Mouse (Mus musculus): ENCODE measurements around the gene Rnf26. TPM values are rescaled to one million over a fixed set of nuclear protein-coding genes. Genes with fewer than 3 reads are reported as not detected.

The Rnf26 gene
- polyA plus RNA-seq, 1 experiment from 2014 or later = 70.5 TPM

GRCm38 (mm10) chr9:44085741-44086665 is 27.3 kb downstream of the Rnf26 start:
- no peaks in the 10 kb centered on the region for H3K9me3 ChIP-seq
- no peak overlapping the region for H3K27ac ChIP-seq
- no peak overlapping the region for H3K9ac ChIP-seq
- peak overlapping the region; percentile 61; the same call in 1 of the 2 replicates for H3K4me3 ChIP-seq
- H3K36me3 ChIP-seq = peaks cover 2% of the 10 kb centered on the region
- no peak for ATAC-seq (ENCODE audit: insufficient number of reproducible peaks, low FRiP score, low TSS enrichment, low read depth)
- H3K27me3 ChIP-seq = peaks cover 8% of the 10 kb centered on the region; the same call in 1 of the 2 replicates
- 68% methylated on average over 15 of the region's 15 CpGs for WGBS
- H3K4me1 ChIP-seq = peaks cover 52% of the 10 kb centered on the region
- peak overlapping the region; percentile 98; the same call in 1 of the 2 replicates for H3K4me2 ChIP-seq

DNA sequence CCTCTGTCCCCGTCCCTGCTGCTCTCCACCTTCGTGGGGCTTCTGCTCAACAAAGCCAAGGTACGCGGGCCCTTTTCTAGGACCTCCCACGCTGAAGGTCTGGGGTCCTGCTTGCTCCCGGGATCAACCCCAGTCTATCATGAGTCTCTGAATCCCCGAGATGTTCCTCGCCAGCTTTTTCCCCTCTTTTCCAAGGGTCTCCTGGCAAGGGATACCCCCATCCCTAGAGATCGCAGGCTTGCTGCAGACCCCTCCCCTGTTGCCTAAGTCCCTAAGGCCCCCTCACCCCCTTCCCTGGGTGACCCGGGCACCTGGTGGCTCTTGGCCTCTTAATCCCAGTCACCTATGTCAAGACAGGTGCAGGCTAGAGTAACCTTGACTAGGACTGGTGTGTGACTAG is 28.0 kb downstream of the Rnf26 start:
- Histone ChIP-seq H3K4me2 (peak overlapping the region; percentile 98), H3K4me3 (peak overlapping the region; percentile 61), H3K36me3 (no peaks in the 10 kb centered on the region), H3K27ac (no peak overlapping the region), H3K27me3 (peaks cover 8% of the 10 kb centered on the region; the same call in 1 of the 2 replicates), H3K4me1 (peaks cover 59% of the 10 kb centered on the region), H3K9ac (peak overlapping the region; percentile 47), H3K9me3 (no peaks in the 10 kb centered on the region)
- 4% methylated on average over 10 of the region's 10 CpGs for WGBS
- no peak for ATAC-seq (ENCODE audit: insufficient number of reproducible peaks, low FRiP score, low TSS enrichment, low read depth)

GRCm38 (mm10) chr9:44084659-44085229 is 28.6 kb downstream of the Rnf26 start:
- H3K4me2 ChIP-seq = peak overlapping the region; percentile 98
- peak overlapping the region; percentile 47 for H3K9ac ChIP-seq
- no peak overlapping the region for H3K27ac ChIP-seq
- H3K4me1 ChIP-seq = peaks cover 63% of the 10 kb centered on the region
- peaks cover 8% of the 10 kb centered on the region; the same call in 1 of the 2 replicates for H3K27me3 ChIP-seq
- no peaks in the 10 kb centered on the region for H3K36me3 ChIP-seq
- peak overlapping the region; percentile 61 for H3K4me3 ChIP-seq
- no peaks in the 10 kb centered on the region for H3K9me3 ChIP-seq
- ATAC-seq (ENCODE audit: insufficient number of reproducible peaks, low FRiP score, low TSS enrichment, low read depth) = peak; percentile 52
- WGBS = under 1% methylated on average over 62 of the region's 62 CpGs

- ATAC-seq (ENCODE audit: insufficient number of reproducible peaks, low FRiP score, low TSS enrichment, low read depth) = no peak
- under 1% methylated on average over 14 of the region's 14 CpGs for WGBS
- peak overlapping the region; percentile 47 for H3K9ac ChIP-seq
- peak overlapping the region; percentile 61 for H3K4me3 ChIP-seq
- H3K27me3 ChIP-seq = peaks cover 8% of the 10 kb centered on the region; the same call in 1 of the 2 replicates
- H3K4me2 ChIP-seq = peak overlapping the region; percentile 98
- H3K9me3 ChIP-seq = no peaks in the 10 kb centered on the region
- H3K36me3 ChIP-seq = no peaks in the 10 kb centered on the region
- 0 out of 2 replicates have a peak overlapping the region, but pooled peaks have one; percentile 5 for H3K27ac ChIP-seq
- H3K4me1 ChIP-seq = peaks cover 67% of the 10 kb centered on the region
Observed at GRCm38 (mm10) chr9:44084236-44084635, 29.1 kb downstream of the Rnf26 start.

GRCm38 (mm10) chr9:44083392-44084121 is 29.8 kb downstream of the Rnf26 start:
- H3K4me2 ChIP-seq = peak overlapping the region; percentile 98
- H3K4me3 ChIP-seq = peak overlapping the region; percentile 61; the same call in 1 of the 2 replicates
- peaks cover 8% of the 10 kb centered on the region; the same call in 1 of the 2 replicates for H3K27me3 ChIP-seq
- H3K36me3 ChIP-seq = no peaks in the 10 kb centered on the region
- H3K9me3 ChIP-seq = no peaks in the 10 kb centered on the region
- H3K4me1 ChIP-seq = peaks cover 71% of the 10 kb centered on the region
- no peak overlapping the region for H3K9ac ChIP-seq
- 13% methylated on average over 23 of the region's 23 CpGs for WGBS
- 0 out of 2 replicates have a peak overlapping the region, but pooled peaks have one; percentile 5 for H3K27ac ChIP-seq
- ATAC-seq (ENCODE audit: insufficient number of reproducible peaks, low FRiP score, low TSS enrichment, low read depth) = no peak

- Histone ChIP-seq H3K27ac (no peak overlapping the region), H3K36me3 (no peaks in the 10 kb centered on the region), H3K27me3 (peaks cover 8% of the 10 kb centered on the region; the same call in 1 of the 2 replicates), H3K4me1 (peaks cover 70% of the 10 kb centered on the region), H3K4me3 (no peak overlapping the region), H3K4me2 (no peak overlapping the region), H3K9me3 (no peaks in the 10 kb centered on the region), H3K9ac (no peak overlapping the region)
- 76% methylated on average over 5 of the region's 5 CpGs for WGBS
- ATAC-seq (ENCODE audit: insufficient number of reproducible peaks, low FRiP score, low TSS enrichment, low read depth) = no peak
Observed at GRCm38 (mm10) chr9:44082266-44082665, 31.1 kb downstream of the Rnf26 start.

DNA sequence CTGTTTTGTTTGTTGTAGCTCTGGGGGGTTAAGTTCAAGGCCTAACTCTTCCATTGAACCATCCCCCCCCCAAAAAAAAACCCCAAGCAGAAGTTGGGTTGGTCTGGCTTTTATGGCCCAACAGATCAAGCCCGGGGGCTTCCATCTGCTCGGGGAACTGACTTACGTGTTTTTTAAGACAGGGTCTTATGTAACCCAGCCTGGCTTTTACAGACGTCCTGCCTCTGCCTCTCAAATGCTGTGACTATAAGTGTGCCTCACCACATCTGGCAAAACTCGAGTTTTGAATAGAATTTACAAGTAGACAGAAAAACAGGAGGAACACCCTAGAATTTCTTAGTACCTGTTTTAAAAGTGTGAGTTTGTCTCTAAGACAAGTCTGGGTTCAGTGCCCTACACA is 31.7 kb downstream of the Rnf26 start:
- peaks cover 8% of the 10 kb centered on the region; the same call in 1 of the 2 replicates for H3K27me3 ChIP-seq
- no peaks in the 10 kb centered on the region for H3K9me3 ChIP-seq
- no peak overlapping the region for H3K4me2 ChIP-seq
- H3K9ac ChIP-seq = no peak overlapping the region
- H3K4me1 ChIP-seq = peaks cover 66% of the 10 kb centered on the region
- no peaks in the 10 kb centered on the region for H3K36me3 ChIP-seq
- ATAC-seq (ENCODE audit: insufficient number of reproducible peaks, low FRiP score, low TSS enrichment, low read depth) = no peak
- 22% methylated on average over 5 of the region's 5 CpGs for WGBS
- no peak overlapping the region for H3K27ac ChIP-seq
- H3K4me3 ChIP-seq = no peak overlapping the region

GRCm38 (mm10) chr9:44080953-44081352 is 32.4 kb downstream of the Rnf26 start:
- Histone ChIP-seq H3K4me3 (no peak overlapping the region), H3K36me3 (no peaks in the 10 kb centered on the region), H3K27ac (no peak overlapping the region), H3K9ac (no peak overlapping the region), H3K4me2 (no peak overlapping the region), H3K4me1 (peaks cover 62% of the 10 kb centered on the region), H3K9me3 (no peaks in the 10 kb centered on the region), H3K27me3 (peaks cover 4% of the 10 kb centered on the region; the same call in 1 of the 2 replicates)
- 58% methylated on average over 5 of the region's 5 CpGs for WGBS
- no peak for ATAC-seq (ENCODE audit: insufficient number of reproducible peaks, low FRiP score, low TSS enrichment, low read depth)

- no peaks in the 10 kb centered on the region for H3K27me3 ChIP-seq
- H3K4me3 ChIP-seq = no peak overlapping the region
- H3K9ac ChIP-seq = no peak overlapping the region
- no peaks in the 10 kb centered on the region for H3K36me3 ChIP-seq
- H3K27ac ChIP-seq = no peak overlapping the region; the same call in 1 of the 2 replicates
- ATAC-seq (ENCODE audit: insufficient number of reproducible peaks, low FRiP score, low TSS enrichment, low read depth) = no peak
- no peak overlapping the region for H3K4me2 ChIP-seq
- H3K9me3 ChIP-seq = no peaks in the 10 kb centered on the region
- peaks cover 55% of the 10 kb centered on the region for H3K4me1 ChIP-seq
- WGBS = 56% methylated on average over 10 of the region's 10 CpGs
Observed at GRCm38 (mm10) chr9:44079997-44080780, 33.1 kb downstream of the Rnf26 start.

- no peaks in the 10 kb centered on the region for H3K36me3 ChIP-seq
- peaks cover 47% of the 10 kb centered on the region for H3K4me1 ChIP-seq
- H3K9me3 ChIP-seq = no peaks in the 10 kb centered on the region
- no peak overlapping the region for H3K9ac ChIP-seq
- no peak overlapping the region for H3K4me3 ChIP-seq
- peak; percentile 76 for ATAC-seq (ENCODE audit: insufficient number of reproducible peaks, low FRiP score, low TSS enrichment, low read depth)
- no peaks in the 10 kb centered on the region for H3K27me3 ChIP-seq
- H3K4me2 ChIP-seq = no peak overlapping the region
- 29% methylated on average over 15 of the region's 16 CpGs for WGBS
- H3K27ac ChIP-seq = no peak overlapping the region; the same call in 1 of the 2 replicates
Observed at GRCm38 (mm10) chr9:44078955-44079756, 34.2 kb downstream of the Rnf26 start.

All from limb, embryonic 15.5 days (tissue).